8 mouse cellular contexts compared by ENCODE assay signal in genomic region chr7:34229153-34229552, GRCm38 (mm10). TPM values are rescaled to one million over a fixed set of nuclear protein-coding genes. Genes with fewer than 3 reads are reported as not detected.
A peak's percentile ranks its signal among the peaks of the same experiment; 100 is the strongest.
DNase-seq lines count a peak whose midpoint lies in the region; ATAC-seq lines count a peak whose summit lies in the region.

No protein-coding gene starts in this region.

- H3K4me2 ChIP-seq in heart, embryonic 13.5 days: peak overlapping the region; percentile 92

- H3K9me3 ChIP-seq in heart, embryonic 13.5 days: no peaks in the 10 kb centered on the region
- no peaks in the 10 kb centered on the region for H3K9me3 ChIP-seq in hindbrain, embryonic 10.5 days

- no peak for ATAC-seq in heart, embryonic 13.5 days (ENCODE audit: extremely low read depth, insufficient number of reproducible peaks, low FRiP score, low TSS enrichment)

- no peaks in the 10 kb centered on the region for H3K27me3 ChIP-seq in heart, embryonic 13.5 days (replicated peaks)
- H3K27me3 ChIP-seq in hindbrain, embryonic 10.5 days (ENCODE audit: insufficient read depth, poor library complexity, severe bottlenecking): no peaks in the 10 kb centered on the region

- WGBS in heart, embryonic 13.5 days: 13% methylated on average over 5 of the region's 5 CpGs
- 21% methylated on average over 5 of the region's 5 CpGs for WGBS in hindbrain, embryonic 10.5 days

- peak overlapping the region; percentile 79 for H3K4me3 ChIP-seq in heart, embryonic 13.5 days
- H3K4me3 ChIP-seq in hindbrain, embryonic 10.5 days: peak overlapping the region; percentile 69

- peak overlapping the region; percentile 94 for H3K9ac ChIP-seq in heart, embryonic 13.5 days

- peaks cover 46% of the 10 kb centered on the region for H3K36me3 ChIP-seq in heart, embryonic 13.5 days
- peaks cover 46% of the 10 kb centered on the region for H3K36me3 ChIP-seq in hindbrain, embryonic 10.5 days

- intact Hi-C loops in gastrocnemius, postnatal 36 days (cut with DNase I): no loop called here

- no peak for DNase-seq in heart, postnatal 4 days
- peak; percentile 37 for DNase-seq in R1 (ENCODE audit: low read depth, low spot score)
- no peak for DNase-seq in hindbrain, embryonic 10.5 days (ENCODE audit: low spot score)
- DNase-seq in mesoderm, embryonic 11.5 days (ENCODE audit: low read depth, low spot score): peak; percentile 10
- DNase-seq in T-cell, adult 2 months (ENCODE audit: low spot score): no peak
- DNase-seq in gastrocnemius, postnatal 36 days: no peak
- no peak for DNase-seq in spleen, adult 18-20 months

- H3K4me1 ChIP-seq in heart, embryonic 13.5 days: peaks cover 62% of the 10 kb centered on the region
- H3K4me1 ChIP-seq in hindbrain, embryonic 10.5 days (replicated peaks): peaks cover 47% of the 10 kb centered on the region

- peak overlapping the region; percentile 97 for H3K27ac ChIP-seq in heart, embryonic 13.5 days (replicated peaks)
- H3K27ac ChIP-seq in hindbrain, embryonic 10.5 days: peak overlapping the region; percentile 92

RNA-seq across cellular contexts. Expression of gene Gpi1, which starts 1.0 kb away (rescaled TPM):
- polyA plus RNA-seq in heart, embryonic 13.5 days (2015; fragmentation: Nextera tagmentation; extraction: Ambion mirVana): 702 and 751 TPM in 2 replicates
- total RNA-seq in heart, postnatal 4 days (2021): 100 to 1,000 TPM; 621 to 625 TPM
- polyA plus RNA-seq in hindbrain, embryonic 10.5 days (2016; fragmentation: Nextera tagmentation; extraction: Ambion mirVana): 313 and 393 TPM in 2 replicates
- 1,000 to 10,000 TPM; 1,148 to 1,175 TPM for total RNA-seq in gastrocnemius, postnatal 36 days (2021)

RNA-seq across cellular contexts. Expression of gene Gm6096, which starts 21.7 kb away (rescaled TPM):
- 0.37 TPM in 1 of 2 replicates, not detected in the other for polyA plus RNA-seq in heart, embryonic 13.5 days (2015; fragmentation: Nextera tagmentation; extraction: Ambion mirVana)
- not detected for total RNA-seq in heart, postnatal 4 days (2021)
- polyA plus RNA-seq in hindbrain, embryonic 10.5 days (2016; fragmentation: Nextera tagmentation; extraction: Ambion mirVana): not detected in 2 replicates
- not detected for total RNA-seq in gastrocnemius, postnatal 36 days (2021)

RNA-seq across cellular contexts. Expression of gene Pdcd2l, which starts 32.7 kb away (rescaled TPM):
- polyA plus RNA-seq in heart, embryonic 13.5 days (2015; fragmentation: Nextera tagmentation; extraction: Ambion mirVana): 53.3 and 53.8 TPM in 2 replicates
- 10 to 100 TPM; 24.7 to 25.9 TPM for total RNA-seq in heart, postnatal 4 days (2021)
- polyA plus RNA-seq in hindbrain, embryonic 10.5 days (2016; fragmentation: Nextera tagmentation; extraction: Ambion mirVana): 82.2 and 85.5 TPM in 2 replicates
- total RNA-seq in gastrocnemius, postnatal 36 days (2021): 10 to 100 TPM; 15.3 to 18.1 TPM

RNA-seq across cellular contexts. Expression of gene Uba2, which starts 59.8 kb away (rescaled TPM):
- polyA plus RNA-seq in heart, embryonic 13.5 days (2015; fragmentation: Nextera tagmentation; extraction: Ambion mirVana): 111 and 114 TPM in 2 replicates
- 10 to 100 TPM; 61.8 to 70.6 TPM for total RNA-seq in heart, postnatal 4 days (2021)
- polyA plus RNA-seq in hindbrain, embryonic 10.5 days (2016; fragmentation: Nextera tagmentation; extraction: Ambion mirVana): 239 and 277 TPM in 2 replicates
- 10 to 100 TPM; 29.6 to 44.7 TPM for total RNA-seq in gastrocnemius, postnatal 36 days (2021)

Comparison
In these comparisons a context has a peak if more than half of its experiments do, and no peak if none do; other contexts are left out.
1. DNase-seq: peak in R1 (single experiment) and mesoderm, embryonic 11.5 days (single experiment); none in heart, postnatal 4 days (single experiment), hindbrain, embryonic 10.5 days (single experiment), T-cell, adult 2 months (single experiment), gastrocnemius, postnatal 36 days (0 of 2) and spleen, adult 18-20 months (0 of 2).